Mouse (Mus musculus) ES-Bruce4 (cell line): Measurements from ENCODE around the gene Rusc2.

Experiments used
- CTCF ChIP-seq: IDR thresholded peaks from one replicate; pipeline ENCODE4 v1.8.1; 2011; ENCODE audit warnings: low read depth, low read length
- POLR2A ChIP-seq: IDR thresholded peaks from one replicate; pipeline ENCODE4 v1.8.1; 2011; ENCODE audit warnings: low read length; ENCODE audit not compliant: insufficient read depth

DNA sequence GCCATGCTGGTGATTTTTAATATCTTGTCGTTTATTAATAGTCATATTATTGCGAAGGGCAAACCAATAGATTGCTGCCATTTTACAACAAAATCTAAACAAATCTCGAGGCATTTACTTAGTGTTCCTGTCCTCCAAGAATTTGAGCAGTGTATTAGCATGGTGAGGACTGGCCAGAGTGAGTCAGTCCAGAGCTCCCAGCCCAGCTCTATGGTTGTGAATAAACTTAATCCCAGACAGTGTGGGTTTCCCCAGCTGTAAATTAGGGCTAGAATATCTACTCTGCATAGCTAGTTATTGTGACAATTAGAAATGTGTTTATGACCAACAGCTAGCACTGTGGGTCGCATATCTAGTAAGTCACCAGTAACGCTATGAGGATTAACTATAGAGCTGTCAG is 14.6 kb downstream of the Rusc2 start:
- TF ChIP-seq POLR2A, result no peak
- no peak for TF ChIP-seq CTCF
